Mouse (Mus musculus): Measurements from ENCODE around the gene Sema4a.

GRCm38 (mm10) chr3:88425330-88425689 is 35.7 kb downstream of the Sema4a start:
- TF ChIP-seq CTCF (IDR thresholded peaks at IDR 0.05; ENCODE audit: low read depth) = no peak
- TF ChIP-seq EP300 (IDR thresholded peaks at IDR 0.05; ENCODE audit: low read depth) = no peak

All from heart, postnatal 0 days (tissue).